Mouse (Mus musculus) hindbrain, embryonic 11.5 days (tissue): Measurements from ENCODE around the gene Slc7a6. TPM values are rescaled to one million over a fixed set of nuclear protein-coding genes. Genes with fewer than 3 reads are reported as not detected.

ENCODE experiments used
- ATAC-seq: fragments of 200-750 bp; cut with Nextera tagmentation; 2 replicates; pipeline ENCODE4 v1.8.0; 2017; ENCODE audit warnings: mild to moderate bottlenecking, moderate TSS enrichment, moderate library complexity; ENCODE audit not compliant: low FRiP score
- DNase-seq: peaks from one replicate; pipeline ENCODE4 v3.0.0-alpha.2; 2015; ENCODE audit warnings: low spot score
- H3K27ac ChIP-seq: fragments of 300-500 bp; sonication (generic); 2 replicates; pipeline ENCODE4 v1.5.1; 2014; ENCODE audit warnings: mild to moderate bottlenecking, low read depth, low read length
- H3K27me3 ChIP-seq: fragments of 300-500 bp; sonication (generic); 2 replicates; pipeline ENCODE4 v1.6.1; 2014; ENCODE audit warnings: mild to moderate bottlenecking, low read length, moderate library complexity, mixed read lengths; ENCODE audit not compliant: control insufficient read depth, insufficient read depth
- H3K36me3 ChIP-seq: fragments of 300-500 bp; sonication (generic); 2 replicates; pipeline ENCODE4 v1.6.1; 2014; ENCODE audit warnings: mild to moderate bottlenecking, low read length, moderate library complexity, mixed read lengths; ENCODE audit not compliant: control insufficient read depth, insufficient read depth
- H3K4me1 ChIP-seq: fragments of 300-500 bp; sonication (generic); replicated peaks from 2 replicates; pipeline ENCODE4 v1.6.1; 2014; ENCODE audit warnings: low read length, mixed read lengths; ENCODE audit not compliant: control insufficient read depth, insufficient read depth
- H3K4me2 ChIP-seq: fragments of 300-500 bp; sonication (generic); replicated peaks from 2 replicates; pipeline ENCODE4 v1.6.1; 2014; ENCODE audit warnings: mild to moderate bottlenecking, low read depth, low read length
- H3K4me3 ChIP-seq: fragments of 300-500 bp; sonication (generic); 2 replicates; pipeline ENCODE4 v1.5.1; 2014; ENCODE audit warnings: low read depth, low read length
- H3K9ac ChIP-seq: fragments of 300-500 bp; sonication (generic); 2 replicates; pipeline ENCODE4 v1.6.1; 2014; ENCODE audit warnings: low read depth, low read length
- H3K9me3 ChIP-seq: fragments of 300-500 bp; sonication (generic); 2 replicates; pipeline ENCODE4 v1.6.1; 2016; ENCODE audit warnings: low read length; ENCODE audit not compliant: control insufficient read depth
- WGBS: fragments of 180-500 bp; shearing (Covaris S2); extraction: QIAGEN DNeasy Blood & Tissue Kit; methylation state at CpG from one replicate; pipeline ENCODE4 v1.1.7; 2014; 5-methylcytosine and 5-hydroxymethylcytosine counted together
- polyA plus RNA-seq: library from polyadenylated mRNA; unstranded; fragments of >200 nt; fragmentation: Nextera tagmentation; extraction: Ambion mirVana; gene quantifications from 2 replicates; pipeline ENCODE4 v1.2.1, GENCODE M21; 2014

Slc7a6 gene
- polyA plus RNA-seq, 1 experiment from 2014 or later = 84.4 TPM

DNA sequence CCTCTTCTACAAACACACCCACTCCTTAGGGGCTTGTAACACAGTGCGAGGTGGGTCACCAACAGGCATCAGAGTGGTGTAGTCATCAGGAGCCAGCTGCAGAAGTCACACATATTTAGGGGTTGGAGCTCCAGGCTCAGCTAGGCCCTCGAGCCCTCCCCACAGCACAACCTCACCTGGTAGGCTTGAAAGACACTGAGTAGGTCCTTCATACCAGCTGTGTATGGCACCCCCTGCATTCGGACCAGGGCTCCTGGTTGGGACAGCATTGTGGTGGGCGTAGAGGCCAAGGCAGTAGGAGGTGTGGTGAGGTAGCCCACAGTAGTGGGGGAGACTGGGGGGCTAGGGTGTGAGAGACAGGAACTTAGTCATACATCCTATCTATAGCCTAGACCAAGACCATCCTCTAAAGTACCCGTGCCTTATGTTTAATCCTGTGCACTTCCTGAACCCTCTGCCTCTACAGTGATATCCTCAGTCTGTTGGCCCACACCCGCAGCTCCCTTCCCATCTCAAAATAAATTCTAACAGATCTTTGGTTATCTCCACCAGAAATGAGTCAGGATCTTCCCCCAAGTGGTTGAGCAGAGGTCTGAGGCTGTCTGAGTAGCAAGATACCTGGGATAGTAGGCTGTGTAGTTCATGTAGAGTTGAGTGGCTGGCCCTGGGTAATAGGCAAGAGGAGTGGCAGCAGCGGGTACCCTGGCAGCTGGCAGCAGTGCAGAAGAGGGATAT lies 37.0 kb upstream of the Slc7a6 start:
- WGBS = 91% methylated on average over 7 of the region's 7 CpGs
- Histone ChIP-seq H3K36me3 (no peaks in the 10 kb centered on the region), H3K4me3 (no peak overlapping the region), H3K4me1 (peaks cover 8% of the 10 kb centered on the region), H3K27me3 (peaks cover 30% of the 10 kb centered on the region), H3K4me2 (no peak overlapping the region), H3K9me3 (no peaks in the 10 kb centered on the region), H3K9ac (no peak overlapping the region), H3K27ac (no peak overlapping the region)
- DNase-seq (no peak), ATAC-seq (no peak)

DNA sequence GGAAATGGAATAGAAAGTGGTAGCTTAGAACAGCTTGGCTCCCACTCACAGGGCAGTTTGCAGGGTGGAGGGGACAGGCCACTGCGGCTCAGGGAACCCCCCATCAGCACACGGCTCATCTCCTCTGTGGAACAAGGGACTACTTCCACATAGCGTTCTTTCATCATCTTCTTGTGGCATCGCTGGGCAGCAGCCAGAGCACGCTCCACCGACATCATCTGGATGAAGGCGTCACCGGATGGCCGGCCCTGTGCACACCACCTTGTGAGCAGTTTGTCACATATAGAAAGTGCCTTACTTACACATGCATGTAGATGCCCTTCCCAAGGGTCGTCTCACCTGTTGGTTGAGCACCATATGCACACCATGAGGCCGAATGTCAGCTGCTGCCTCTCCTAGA lies 36.3 kb upstream of the Slc7a6 start:
- H3K4me1 ChIP-seq = peaks cover 11% of the 10 kb centered on the region
- no peak overlapping the region for H3K4me3 ChIP-seq
- no peaks in the 10 kb centered on the region for H3K9me3 ChIP-seq
- H3K27me3 ChIP-seq = peaks cover 37% of the 10 kb centered on the region
- DNase-seq (no peak), ATAC-seq (no peak)
- WGBS = 91% methylated on average over 11 of the region's 11 CpGs
- no peaks in the 10 kb centered on the region for H3K36me3 ChIP-seq
- no peak overlapping the region for H3K9ac ChIP-seq
- no peak overlapping the region for H3K4me2 ChIP-seq
- no peak overlapping the region for H3K27ac ChIP-seq

DNA sequence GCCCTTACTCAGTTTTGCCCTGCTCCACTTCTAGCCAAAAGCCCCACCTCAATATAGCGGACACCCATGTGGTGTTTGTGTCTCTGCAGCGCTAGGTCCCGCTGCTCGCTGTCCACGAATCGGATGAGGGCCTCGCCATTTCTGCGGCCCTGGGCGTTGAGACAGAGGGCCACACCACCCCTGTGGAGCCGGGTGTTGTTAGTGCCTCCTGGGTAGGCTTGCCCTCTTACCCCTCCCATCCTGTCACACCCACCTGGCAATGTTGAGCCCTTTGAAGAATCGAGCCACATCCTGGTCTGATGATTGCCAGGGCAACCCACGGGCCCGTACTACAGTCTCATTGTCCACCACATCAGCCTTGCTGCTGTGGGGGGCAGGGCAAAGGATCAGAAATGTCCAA lies 35.1 kb upstream of the Slc7a6 start:
- ATAC-seq (no peak), DNase-seq (no peak)
- Histone ChIP-seq H3K9me3 (no peaks in the 10 kb centered on the region), H3K4me3 (no peak overlapping the region), H3K9ac (no peak overlapping the region), H3K36me3 (no peaks in the 10 kb centered on the region), H3K27ac (no peak overlapping the region), H3K4me1 (peaks cover 11% of the 10 kb centered on the region), H3K27me3 (peaks cover 49% of the 10 kb centered on the region), H3K4me2 (no peak overlapping the region)
- 75% methylated on average over 13 of the region's 13 CpGs for WGBS

GRCm38 (mm10) chr8:106133946-106134345 lies 34.7 kb upstream of the Slc7a6 start:
- Histone ChIP-seq H3K27me3 (peaks cover 52% of the 10 kb centered on the region), H3K27ac (no peak overlapping the region), H3K36me3 (no peaks in the 10 kb centered on the region), H3K4me3 (no peak overlapping the region), H3K9me3 (no peaks in the 10 kb centered on the region), H3K9ac (no peak overlapping the region), H3K4me2 (no peak overlapping the region), H3K4me1 (peaks cover 11% of the 10 kb centered on the region)
- ATAC-seq (no peak), DNase-seq (no peak)
- 75% methylated on average over 6 of the region's 6 CpGs for WGBS

DNA sequence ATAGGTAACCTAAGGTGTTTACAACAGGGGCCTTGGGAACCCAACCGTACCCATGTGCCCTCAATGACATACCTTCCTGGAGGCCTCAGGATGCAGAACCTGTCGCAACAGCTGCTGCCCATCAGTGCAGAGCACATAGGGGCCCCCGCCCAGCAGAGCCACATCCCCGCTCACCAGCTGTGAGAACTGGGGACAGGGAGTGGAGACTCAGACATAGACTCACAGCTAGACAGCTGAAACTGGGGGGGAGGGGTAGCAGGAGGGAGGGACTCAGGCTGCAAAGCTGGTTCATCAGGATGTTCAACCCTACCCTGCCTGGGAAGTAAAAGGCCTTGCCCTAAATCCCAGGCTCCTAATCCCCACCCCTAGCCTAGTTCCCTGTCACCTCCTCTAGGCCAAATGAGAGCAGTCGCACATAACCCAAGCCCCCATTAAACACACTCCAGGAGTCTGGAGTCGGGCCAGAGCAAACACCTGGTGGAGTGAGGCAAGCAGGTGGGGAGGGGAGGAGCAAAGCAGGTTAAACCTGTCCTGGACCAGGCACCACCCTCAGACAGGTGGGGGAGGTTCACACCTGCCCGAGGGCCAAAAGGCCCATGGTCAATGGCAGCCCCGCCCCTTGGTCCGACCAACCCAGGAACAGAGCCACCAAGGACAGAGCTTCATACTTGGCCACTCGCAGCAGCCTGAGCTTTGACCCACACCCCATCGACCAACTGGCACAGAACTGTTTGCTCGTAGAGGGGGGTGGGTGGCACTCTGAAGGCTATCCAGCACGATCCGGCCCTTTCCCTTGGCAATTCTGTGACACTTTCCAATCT lies 33.7 kb upstream of the Slc7a6 start:
- WGBS = 20% methylated on average over 14 of the region's 14 CpGs
- Histone ChIP-seq H3K9ac (no peak overlapping the region), H3K27me3 (peaks cover 52% of the 10 kb centered on the region), H3K4me1 (peaks cover 11% of the 10 kb centered on the region), H3K4me2 (no peak overlapping the region), H3K9me3 (no peaks in the 10 kb centered on the region), H3K4me3 (no peak overlapping the region), H3K27ac (no peak overlapping the region), H3K36me3 (no peaks in the 10 kb centered on the region)
- no peak for ATAC-seq
- DNase-seq = no peak

- no peaks in the 10 kb centered on the region for H3K9me3 ChIP-seq
- no peaks in the 10 kb centered on the region for H3K36me3 ChIP-seq
- no peak for DNase-seq
- H3K4me3 ChIP-seq = no peak overlapping the region
- no peak for ATAC-seq
- H3K9ac ChIP-seq = no peak overlapping the region
- H3K4me2 ChIP-seq = peak overlapping the region; percentile 57
- peaks cover 52% of the 10 kb centered on the region for H3K27me3 ChIP-seq
- no peak overlapping the region for H3K27ac ChIP-seq
- WGBS = 5% methylated on average over 19 of the region's 19 CpGs
- peaks cover 11% of the 10 kb centered on the region for H3K4me1 ChIP-seq
Observed at GRCm38 (mm10) chr8:106135672-106136071, 33.0 kb upstream of the Slc7a6 start.

DNA sequence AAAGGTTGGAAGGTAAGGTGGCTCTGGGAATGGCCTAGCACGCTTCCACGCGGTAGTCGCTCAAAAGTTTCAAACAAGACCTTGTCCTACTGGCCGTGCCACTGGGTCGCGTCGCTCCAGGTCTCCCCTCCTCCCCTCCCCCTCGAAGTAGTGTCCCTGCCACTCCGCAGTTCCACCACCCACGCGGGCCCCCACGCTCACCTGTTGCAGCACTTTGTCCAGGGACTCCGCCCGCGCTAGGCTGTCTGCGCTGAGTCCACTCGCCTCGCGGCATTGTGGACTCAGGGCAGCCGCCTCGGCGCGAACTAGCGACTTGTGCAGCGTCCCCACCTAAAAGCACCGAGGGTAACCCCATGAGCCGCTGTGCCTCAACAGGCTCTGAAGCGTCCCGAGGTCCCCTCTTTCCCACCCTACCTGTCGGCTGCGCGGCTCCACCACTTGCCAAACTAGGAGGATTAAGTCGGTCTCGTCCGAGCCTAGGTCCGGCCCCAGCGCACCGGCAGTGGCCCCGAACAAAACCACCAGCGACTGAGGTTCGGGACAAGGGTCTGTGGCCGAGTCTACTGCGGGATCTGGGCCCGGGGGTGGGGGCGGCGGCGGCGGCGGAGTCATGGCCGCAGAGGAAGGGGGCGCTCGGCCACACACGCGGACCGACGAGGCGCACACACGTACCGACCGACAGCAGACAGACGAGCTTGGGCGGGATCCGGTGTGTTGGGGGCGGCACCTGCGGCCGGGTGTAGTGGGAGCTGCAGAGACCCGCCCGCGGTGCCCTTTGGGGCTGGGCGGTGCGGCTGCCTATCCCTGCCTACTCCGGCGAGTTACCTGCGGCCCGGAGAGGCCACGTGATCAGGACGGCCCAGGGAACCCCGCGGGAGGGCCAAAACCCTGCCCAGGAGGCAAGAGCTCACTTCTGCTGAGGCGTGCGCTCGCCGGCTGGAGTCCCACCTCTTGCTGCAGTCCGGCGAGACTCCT lies 32.2 kb upstream of the Slc7a6 start, which contains the start of gene Esrp2:
Gene Esrp2 (minus strand): TSS at position 819 of the 975 bp plus-strand sequence.
- ATAC-seq (no peak; the same call in 1 of the 2 replicates), DNase-seq (peak; percentile 52)
- WGBS = 1% methylated on average over 85 of the region's 86 CpGs
- peak within 1 kb of the TSS; percentile 41 for H3K4me3 ChIP-seq
- peak within 1 kb of the TSS; percentile 57 for H3K4me2 ChIP-seq
- H3K9me3 ChIP-seq = no peaks in the 10 kb centered on the region
- 0 out of 2 replicates have a peak within 1 kb of the TSS, but pooled peaks have one; percentile 31 for H3K9ac ChIP-seq
- peaks cover 52% of the 10 kb centered on the region for H3K27me3 ChIP-seq
- no peaks in the 10 kb centered on the region for H3K36me3 ChIP-seq
- H3K4me1 ChIP-seq = peaks cover 11% of the 10 kb centered on the region
- no peak within 1 kb of the TSS for H3K27ac ChIP-seq

GRCm38 (mm10) chr8:106137218-106137905 lies 31.3 kb upstream of the Slc7a6 start:
- DNase-seq (no peak), ATAC-seq (no peak)
- Histone ChIP-seq H3K36me3 (no peaks in the 10 kb centered on the region), H3K9me3 (no peaks in the 10 kb centered on the region), H3K4me3 (peak overlapping the region; percentile 41), H3K9ac (0 out of 2 replicates have a peak overlapping the region, but pooled peaks have one; percentile 31), H3K4me2 (peak overlapping the region; percentile 57), H3K27me3 (peaks cover 52% of the 10 kb centered on the region), H3K27ac (no peak overlapping the region), H3K4me1 (peaks cover 11% of the 10 kb centered on the region)
- 6% methylated on average over 22 of the region's 22 CpGs for WGBS
